Mouse (Mus musculus) CH12.LX (cell line): ENCODE data around the gene Olfr689.
"Not testable (repeated sequence)": the region's sequence is repeated elsewhere in the genome, so short reads cannot be mapped to it uniquely, and the experiment has no call there.

Source experiments
- CHD2 ChIP-seq: IDR thresholded peaks from 2 replicates; pipeline ENCODE4 v1.6.1; 2011; ENCODE audit warnings: low read length, improper control_type of control experiment
- GABPA ChIP-seq: IDR thresholded peaks from 2 replicates; pipeline ENCODE4 v1.6.1; 2012; ENCODE audit warnings: low read depth, low read length, improper control_type of control experiment, inconsistent platforms; ENCODE audit not compliant: insufficient replicate concordance
- JUND ChIP-seq: conservative IDR thresholded peaks from 2 replicates; pipeline ENCODE4 v1.6.1; 2011; ENCODE audit warnings: low read depth, low read length, improper control_type of control experiment
- MEF2A ChIP-seq: IDR thresholded peaks from 2 replicates; pipeline ENCODE4 v1.6.1; 2014; ENCODE audit warnings: low read depth, mild to moderate bottlenecking, inconsistent platforms, low read length, improper control_type of control experiment, borderline replicate concordance
- MXI1 ChIP-seq: IDR thresholded peaks from 2 replicates; pipeline ENCODE4 v1.6.1; 2011; ENCODE audit warnings: mild to moderate bottlenecking, low read depth, low read length, improper control_type of control experiment
- NRF1 ChIP-seq: IDR thresholded peaks from 2 replicates; pipeline ENCODE4 v1.6.1; 2014; ENCODE audit warnings: low read depth, mild to moderate bottlenecking, inconsistent platforms, low read length, improper control_type of control experiment, moderate library complexity

DNA sequence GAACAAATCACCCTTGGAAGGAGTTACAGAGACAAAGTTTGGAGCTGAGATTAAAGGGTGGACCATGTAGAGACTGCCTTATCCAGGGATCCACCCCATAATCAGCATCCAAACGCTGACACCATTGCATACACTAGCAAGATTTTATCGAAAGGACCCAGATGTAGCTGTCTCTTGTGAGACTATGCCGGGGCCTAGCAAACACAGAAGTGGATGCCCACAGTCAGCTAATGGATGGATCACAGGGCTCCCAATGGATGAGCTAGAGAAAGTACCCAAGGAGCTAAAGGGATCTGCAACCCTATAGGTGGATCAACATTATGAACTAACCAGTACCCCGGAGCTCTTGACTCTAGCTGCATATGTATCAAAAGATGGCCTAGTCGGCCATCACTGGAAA, 45.1 kb downstream of the Olfr689 start:
- TF ChIP-seq MEF2A, MXI1, GABPA, CHD2, JUND, NRF1: not testable (repeated sequence)
